Mouse (Mus musculus): Measurements from ENCODE around the gene Gpr153.
A peak's percentile ranks its signal among the peaks of the same experiment; 100 is the strongest.

DNA sequence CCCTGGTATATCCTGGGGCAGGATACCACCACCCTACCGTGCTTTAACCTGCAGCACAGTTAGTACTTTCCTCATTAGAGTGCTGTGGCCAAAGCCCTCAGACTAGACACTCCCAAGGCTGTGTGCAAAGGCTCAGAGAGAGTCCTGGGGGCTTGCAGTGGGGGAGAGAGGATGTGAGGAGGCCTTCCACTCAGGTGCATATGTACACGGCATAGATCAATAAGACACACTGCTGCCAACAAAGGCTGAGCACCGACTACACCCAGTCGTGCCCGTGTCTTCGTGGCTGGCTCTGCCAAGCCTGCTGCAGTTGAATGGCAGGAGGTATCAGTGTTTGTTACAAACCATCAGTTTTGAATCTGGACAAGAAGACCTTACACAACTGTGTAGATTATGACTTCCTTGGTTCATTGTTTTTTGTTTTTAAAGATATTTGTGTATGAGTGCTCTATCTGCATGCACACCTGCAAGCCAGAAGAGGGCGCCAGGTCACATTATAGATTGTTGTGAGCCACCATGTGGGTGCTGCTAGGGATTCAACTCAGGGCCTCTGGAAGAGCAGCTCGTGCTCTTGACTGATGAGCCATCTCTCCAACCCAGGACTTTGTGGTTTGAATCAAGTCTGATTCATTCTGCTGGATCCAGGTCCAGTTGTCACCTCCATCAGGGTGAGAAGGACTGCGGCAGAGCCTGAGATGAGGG, 9.0 kb upstream of the Gpr153 start:
- no peak for TF ChIP-seq GATA1 (IDR thresholded peaks at IDR 0.05; ENCODE audit: low read depth, low read length)
- 0 out of 2 replicates have a peak, but pooled peaks have one; percentile 27 for TF ChIP-seq MYC (IDR thresholded peaks at IDR 0.05; ENCODE audit: low read depth, low read length)
- no peak for TF ChIP-seq POLR2A (IDR thresholded peaks at IDR 0.05; ENCODE audit: control insufficient read depth in 1 of 2, insufficient read depth in 1 of 2, low read depth in 1 of 2, low read length in 2 of 2, poor library complexity in 1 of 2)

Measured in MEL (cell line).